Mouse (Mus musculus) pancreas, adult 10 weeks (tissue): ENCODE measurements around the gene Dhx37. TPM values are rescaled to one million over a fixed set of nuclear protein-coding genes. Genes with fewer than 3 reads are reported as not detected.

ENCODE experiments used
- polyA plus RNA-seq: library from polyadenylated mRNA; stranded (reverse); fragments of 350-450 nt; fragmentation: Illumina TruSeq; extraction: RNeasy Lipid Tissue Mini Kit (QIAGEN cat#74804); gene quantifications from one replicate; pipeline ENCODE4 v1.2.3, GENCODE M21; 2015; ENCODE audit warnings: low read depth, low replicate concordance; ENCODE audit not compliant: insufficient read depth

Gene Dhx37
- polyA plus RNA-seq: 8.1 TPM

DNA sequence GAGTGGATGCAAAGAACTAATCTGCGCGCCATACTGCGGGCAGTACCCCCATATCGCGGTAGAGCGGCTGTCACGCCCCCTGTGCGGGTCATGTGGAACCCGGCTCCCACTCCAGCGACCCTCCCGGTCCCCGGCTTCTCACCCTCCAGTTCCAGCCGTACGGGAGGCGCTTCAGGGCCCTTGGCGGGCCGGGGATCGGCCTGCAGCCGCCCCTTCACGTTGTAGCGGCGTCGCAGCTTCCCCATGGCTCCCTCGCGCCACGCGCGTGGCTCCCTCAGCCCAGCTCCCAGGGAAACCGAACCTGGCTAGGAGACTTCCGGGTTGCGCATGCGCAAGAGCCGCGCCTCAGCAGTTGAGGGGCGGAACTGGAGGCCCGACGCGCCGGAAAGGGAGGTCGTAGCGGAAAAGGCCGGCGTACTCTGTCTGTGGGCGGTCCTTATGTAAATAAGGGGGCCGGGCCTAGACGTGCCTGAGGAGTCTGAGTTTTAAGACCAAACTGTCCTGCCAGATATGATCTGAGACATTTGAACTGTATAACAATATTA lies at the start of gene Dhx37:
TSS of gene Dhx37 (minus strand) at position 329 of the 545 bp plus-strand sequence.

DNA sequence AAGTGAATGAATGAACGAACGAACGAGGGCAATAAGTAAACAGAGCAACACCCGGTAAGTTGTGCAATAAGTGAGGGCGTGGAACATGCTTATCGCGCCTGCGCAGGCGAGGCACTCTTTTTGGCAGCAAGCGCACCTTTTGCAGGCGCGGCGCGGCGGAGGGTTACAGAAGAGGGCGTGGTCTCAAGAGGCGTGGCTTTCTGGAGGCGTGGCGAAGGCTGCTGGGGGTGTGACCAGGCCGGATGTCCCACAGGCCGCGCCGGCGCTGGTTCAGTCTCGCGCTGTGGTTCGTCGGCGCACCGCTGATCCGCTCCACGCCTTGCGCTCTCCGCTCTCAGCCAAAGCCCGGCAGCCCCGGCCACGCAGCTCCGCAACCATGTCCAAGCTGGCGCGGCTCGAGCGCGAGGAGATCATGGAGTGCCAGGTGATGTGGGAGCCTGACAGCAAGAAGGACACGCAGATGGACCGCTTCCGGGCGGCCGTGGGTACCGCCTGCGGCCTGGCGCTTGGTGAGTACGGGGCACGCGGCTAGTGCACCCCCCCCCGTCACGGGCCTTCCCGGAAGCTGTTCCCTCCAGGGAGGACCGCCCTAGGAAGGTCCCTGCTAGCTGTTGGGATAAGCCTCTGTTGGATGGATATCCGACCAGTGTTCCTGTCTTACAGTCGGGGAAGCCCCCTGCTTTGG lies 41.8 kb upstream of the Dhx37 start, which contains the start of gene Aacs:
TSS of gene Aacs (plus strand) at position 214 of the 685 bp plus-strand sequence.

DNA sequence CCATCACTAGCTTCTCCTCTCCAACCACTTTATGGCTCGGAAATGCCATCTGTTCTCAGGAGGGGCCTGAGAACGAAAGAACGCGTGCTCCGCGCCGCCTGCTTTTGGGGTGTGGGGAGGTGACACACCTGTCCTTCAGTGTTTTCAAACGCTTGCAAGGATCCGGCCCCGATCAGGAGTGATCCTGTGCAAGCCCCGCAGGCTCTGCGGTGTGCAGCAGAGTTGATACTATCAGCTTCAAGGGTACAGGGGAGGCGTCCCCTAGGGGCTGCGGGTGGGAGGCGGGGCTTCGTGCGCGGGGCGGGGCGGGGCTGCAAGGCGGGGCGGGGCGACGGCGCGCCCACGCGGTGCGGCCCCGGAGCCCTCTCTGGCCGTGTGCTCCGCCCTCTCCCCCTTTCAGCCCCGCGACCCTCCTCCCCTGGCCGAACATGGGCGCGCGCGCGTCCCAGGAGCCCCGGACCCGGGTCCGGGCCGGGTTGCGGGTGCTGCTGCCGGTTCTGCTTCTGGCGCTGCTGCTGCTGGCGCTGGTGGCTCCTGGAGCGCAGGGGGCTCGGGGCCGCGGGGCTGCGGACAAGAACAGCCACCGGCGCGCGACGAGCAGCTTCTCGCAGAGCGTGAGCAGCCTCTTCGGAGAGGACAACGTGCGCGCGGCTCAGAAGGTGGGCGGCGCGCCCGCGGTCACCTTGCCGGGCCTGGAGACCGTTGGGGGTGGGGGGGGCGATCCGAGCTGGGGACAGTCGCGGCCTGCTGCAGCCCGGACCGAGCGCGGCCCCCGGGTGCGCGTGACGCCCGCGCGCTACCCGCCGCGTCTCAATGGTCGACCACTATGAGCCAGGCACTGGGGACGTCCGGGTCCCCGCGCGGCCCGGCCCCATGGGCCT lies 7.6 kb upstream of the Dhx37 start, which contains the start of gene Bri3bp:
TSS of gene Bri3bp (plus strand) at position 335 of the 881 bp plus-strand sequence.

DNA sequence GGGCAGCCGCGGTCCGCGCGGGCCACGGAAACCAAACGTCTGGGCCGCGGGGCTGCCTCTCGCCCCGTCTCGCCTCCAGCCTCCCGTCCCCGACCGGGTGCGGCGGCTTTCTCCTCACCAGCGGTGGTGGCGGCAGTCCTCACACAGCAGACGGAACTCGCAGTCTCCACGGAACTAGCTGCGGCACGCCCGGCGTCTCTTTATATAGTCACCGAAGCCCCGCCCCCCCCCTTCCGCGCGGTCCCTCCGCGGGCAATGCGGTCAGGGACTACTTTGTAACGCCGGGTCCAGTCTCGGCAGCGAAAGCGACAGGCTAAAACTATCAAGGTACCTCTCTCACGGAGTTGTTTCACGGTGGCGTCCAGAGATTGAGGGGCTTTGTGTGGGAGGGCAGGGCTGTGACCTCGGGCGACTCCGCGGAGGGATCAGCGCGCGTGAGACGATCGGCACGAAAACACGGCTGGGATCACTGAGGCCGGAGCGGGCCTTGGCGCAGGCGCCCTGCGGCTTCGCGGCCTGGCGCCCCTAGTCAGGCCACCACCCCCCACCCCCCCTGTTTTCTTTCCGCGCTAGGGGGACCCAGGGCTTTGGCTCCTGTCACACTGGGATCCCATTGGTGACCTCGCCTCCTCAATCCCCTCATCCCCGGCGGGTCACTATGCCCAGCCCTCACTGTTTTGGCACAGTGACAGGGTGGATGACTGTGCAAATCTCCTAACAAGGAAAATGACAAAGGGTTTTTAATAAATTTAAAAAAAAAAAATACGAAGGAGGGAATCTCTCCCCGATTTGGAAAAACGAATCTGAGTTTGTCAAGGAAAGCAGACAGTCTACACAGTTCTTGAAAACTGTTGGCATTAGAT lies 44.1 kb downstream of the Dhx37 start, which contains the start of gene Ubc:
TSS of gene Ubc (minus strand) at position 624 of the 863 bp plus-strand sequence.

DNA sequence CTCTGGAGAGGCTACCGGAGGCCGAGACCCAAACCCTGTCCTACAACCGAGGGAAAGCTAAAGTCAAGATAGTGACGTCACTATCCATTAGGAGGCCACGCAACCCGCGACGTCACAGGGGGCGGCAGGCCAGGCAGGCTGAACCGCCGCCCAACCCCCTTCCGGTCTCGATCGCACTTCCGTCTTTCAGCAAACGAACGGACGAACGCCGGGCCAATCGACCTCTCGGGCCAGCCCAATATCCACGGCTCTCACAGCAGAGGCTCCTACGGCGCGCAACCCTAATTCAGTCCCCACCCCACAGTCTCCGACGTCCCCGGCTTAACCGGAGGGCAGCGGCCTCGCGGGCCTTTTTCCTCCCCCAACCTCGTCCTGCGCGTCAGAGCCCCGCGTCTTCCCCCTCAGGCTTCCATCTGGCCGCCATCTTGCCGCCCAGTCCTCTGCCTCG lies 44.8 kb downstream of the Dhx37 start, which contains the start of gene Gm10382:
TSS of gene Gm10382 (plus strand) at position 192 of the 448 bp plus-strand sequence.

Other genes starting within 250 kb of the Dhx37 start
- 44.2 TPM for gene Scarb1, start 93.0 kb downstream of the Dhx37 start, polyA plus RNA-seq
- not detected for gene Gm10382, start 44.8 kb downstream of the Dhx37 start, polyA plus RNA-seq
- 97.8 TPM for gene Ubc, start 43.9 kb downstream of the Dhx37 start, polyA plus RNA-seq
- 1.00 TPM for gene Bri3bp, start 7.4 kb upstream of the Dhx37 start, polyA plus RNA-seq
- gene Aacs, start 41.7 kb upstream of the Dhx37 start, polyA plus RNA-seq: 7.5 TPM
- 0.48 TPM for gene Tmem132b, start 97.7 kb upstream of the Dhx37 start, polyA plus RNA-seq